Mouse (Mus musculus) layer of hippocampus, postnatal 25 days (tissue): ENCODE data around the gene Tspan32. TPM values are rescaled to one million over a fixed set of nuclear protein-coding genes. Genes with fewer than 3 reads are reported as not detected.

Experiments
- DNase-seq, 2 experiments: peaks; one replicate each; pipeline ENCODE4 v3.0.0; 2022; ENCODE audit warnings: mixed read lengths in 2 of 2, low spot score in 1 of 2; ENCODE audit errors: extremely low spot score in 1 of 2
- total RNA-seq, 2 experiments: library from RNA; stranded (reverse); gene quantifications; 2 replicates each; pipeline ENCODE4 v1.2.3; 2021

The Tspan32 gene
- total RNA-seq: not detected

DNA sequence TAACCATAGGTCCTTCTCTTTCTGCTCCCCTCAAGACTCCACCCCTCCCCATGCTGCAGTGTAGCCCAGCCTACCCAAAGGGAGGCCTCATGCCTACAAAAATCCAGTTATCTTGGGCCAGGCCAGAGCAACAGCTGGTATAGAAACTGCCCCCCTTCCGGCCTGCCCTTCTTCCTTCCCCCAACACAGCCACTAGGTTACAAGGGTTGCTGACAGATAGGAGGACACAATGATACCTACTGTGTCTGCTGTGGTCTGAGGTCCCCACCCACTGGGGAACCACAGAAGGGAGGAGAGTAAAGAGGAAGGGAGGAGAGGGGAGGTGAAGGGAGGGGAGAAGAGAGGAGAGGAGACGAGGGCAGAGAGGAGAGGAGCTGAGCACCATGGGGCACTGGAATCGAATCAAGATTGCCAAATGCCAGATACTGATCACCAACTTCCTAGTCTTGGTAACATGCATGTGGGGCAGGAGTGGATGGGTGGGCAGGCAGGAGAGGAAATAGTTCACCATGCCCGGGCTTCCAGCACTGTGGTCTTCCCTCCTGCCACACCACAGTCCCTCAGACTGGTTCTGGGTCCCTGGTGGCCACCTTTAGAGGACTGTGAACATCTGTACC is at the start of gene Tspan32:
TSS of gene Tspan32 (plus strand) at position 320 of the 617 bp plus-strand sequence.
- no peak for DNase-seq

DNA sequence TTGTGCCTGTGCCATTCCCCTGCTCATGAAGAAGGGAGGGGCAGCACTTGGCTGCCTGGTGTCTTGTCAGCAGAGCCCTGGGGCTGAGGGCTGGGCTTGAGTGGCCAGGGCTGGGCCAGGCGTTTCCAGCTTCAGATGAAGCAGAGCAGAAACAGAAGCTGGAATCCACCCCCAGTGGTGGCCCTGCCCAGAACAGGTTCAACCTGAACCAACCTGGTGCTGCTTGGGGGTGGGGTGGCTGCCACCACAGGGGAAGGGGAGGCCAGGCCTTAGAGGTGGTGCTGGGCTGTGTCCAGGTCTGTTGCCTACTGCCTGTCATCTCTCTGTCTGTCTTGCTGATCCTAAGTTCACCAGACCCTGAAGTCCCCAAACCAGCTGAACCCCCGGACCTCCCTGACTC is 48.8 kb upstream of the Tspan32 start:
- DNase-seq: no peak

DNA sequence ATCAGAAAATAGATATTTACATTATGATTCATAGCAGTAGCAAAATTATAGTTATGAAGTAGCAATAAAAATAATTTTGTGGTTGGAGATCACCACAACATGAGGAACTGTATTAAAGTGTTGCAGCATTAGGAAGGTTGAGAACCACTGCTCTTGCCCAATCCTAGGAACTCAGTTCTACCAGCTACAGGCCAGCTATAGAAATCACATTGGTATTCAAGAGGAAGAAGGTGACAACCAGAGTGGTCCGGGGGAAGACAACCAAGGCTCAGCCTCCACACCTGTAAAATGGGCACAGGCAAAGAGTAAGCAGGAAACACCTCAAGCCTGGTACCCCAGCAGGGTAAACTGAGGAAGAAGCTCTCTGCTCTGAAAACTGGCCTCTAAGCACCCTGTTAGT is 46.0 kb upstream of the Tspan32 start:
- no peak for DNase-seq

DNA sequence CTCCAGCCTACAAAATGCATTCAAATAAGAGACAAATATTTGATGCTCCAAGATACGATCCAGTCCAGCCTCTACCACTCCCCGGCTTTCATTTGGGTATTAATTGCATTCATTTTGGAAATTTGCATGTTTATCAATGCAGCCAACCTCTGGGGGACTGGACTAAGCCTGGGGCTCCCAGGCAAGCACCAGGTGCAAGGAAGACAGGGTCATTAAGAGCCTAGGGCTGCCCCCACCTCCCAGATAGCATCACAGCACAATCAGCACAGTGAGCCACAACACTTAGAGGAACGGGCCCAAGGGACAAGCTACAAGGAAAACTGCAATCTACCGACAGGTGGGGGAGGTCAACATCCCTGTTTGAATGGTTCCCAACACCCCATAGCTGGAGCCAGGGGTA is 45.1 kb upstream of the Tspan32 start:
- no peak for DNase-seq

DNA sequence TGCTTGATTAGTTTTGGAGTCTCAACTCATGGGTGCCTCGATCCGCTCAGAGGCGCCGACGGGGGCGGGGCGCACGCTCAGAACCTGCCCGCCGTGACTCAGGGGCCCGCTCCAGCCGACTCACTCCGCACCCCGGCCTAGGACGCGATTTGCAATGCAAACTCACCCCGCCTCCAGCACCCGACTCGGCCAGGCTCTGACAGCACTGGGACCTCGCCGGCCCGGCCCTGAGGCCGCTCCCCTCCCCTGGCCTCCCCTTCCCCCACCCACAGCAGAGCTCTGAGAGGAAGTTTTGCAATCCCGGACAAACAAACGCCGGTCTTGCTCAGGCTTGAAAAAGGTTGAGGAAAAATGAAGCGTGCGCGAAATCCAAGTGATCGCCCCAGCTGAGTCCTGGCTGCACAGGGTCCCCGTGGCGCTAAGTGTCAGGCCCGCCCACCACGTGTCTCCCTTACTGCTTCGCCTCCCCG is 37.4 kb upstream of the Tspan32 start:
- no peak for DNase-seq

DNA sequence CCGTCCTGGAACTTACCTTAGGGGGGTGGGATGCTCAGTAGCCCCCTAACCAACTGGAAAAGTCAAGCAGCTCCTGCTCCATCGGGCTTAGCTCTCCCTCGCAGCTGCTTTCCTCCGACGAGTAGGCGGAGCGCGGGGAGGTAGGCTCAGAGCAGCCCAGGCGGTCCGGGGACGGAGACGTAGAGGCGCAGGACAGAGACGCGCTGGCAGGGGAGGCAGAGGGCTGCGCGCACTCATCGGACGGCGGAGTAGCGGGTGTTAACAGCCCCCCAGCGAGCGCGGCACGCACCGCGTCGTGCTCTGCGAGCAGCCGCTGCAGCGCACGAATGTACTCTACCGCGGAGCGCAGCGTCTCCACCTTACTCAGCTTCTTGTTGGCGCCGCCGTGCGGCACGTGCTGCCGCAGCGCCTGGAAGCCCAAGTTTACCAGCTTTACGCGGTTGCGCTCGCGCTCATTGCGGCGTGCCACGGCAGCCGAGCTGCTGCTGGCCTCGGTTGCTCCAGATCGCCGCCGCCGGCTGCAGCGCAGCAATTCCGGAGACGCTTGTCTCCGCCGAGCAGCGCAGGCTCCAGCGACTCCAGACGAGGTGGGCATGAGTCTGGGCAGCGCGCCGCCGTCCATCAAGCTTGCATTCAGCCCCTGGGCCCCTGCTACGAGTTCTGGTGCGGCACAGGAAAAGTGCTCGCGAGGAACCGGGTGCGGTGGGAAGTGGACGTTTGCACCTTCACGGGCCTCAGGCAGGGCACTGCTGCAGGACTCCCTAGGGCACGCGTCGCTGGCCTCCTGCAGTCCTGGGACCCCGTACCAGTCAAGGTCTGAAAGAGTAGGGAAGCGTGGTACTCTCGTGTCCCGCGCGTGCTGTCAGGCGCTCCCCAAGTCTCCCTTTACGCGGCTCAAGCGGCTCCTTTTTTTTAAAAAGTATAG is 36.7 kb upstream of the Tspan32 start:
- peak; percentile 38 to 40 for DNase-seq

DNA sequence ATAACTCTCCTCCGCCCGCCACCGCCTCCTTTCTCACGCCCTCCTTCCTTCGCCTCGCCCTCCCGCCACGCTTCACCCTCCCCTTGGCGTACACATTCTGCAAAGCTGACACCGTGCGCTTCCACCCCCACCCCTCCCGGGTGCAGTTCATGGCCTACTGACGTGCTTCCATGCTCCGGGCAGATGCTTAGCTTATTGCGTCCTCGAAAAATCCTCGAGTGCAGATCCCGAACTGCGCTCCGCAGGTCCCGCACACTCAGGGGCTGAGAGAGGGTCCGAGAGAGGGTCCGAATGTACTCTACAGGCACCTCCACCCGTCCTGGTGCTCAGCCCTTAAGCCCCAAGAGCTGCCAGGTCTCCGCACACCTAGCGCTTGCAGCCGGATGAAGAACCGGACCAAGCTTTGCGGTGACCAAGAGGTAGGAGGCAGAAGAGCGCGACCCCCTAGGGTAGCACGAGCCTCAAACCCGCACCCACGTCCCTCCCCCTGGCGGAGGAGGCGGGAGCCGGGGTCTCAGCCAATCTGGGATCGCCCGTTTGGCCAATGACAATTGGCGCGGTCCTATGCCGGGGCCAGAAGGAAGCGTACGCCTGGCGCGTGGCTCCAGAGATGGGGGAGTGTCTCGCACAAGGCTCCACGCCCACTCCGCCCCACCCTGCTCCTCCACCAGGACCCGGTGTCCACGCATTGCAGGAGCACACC is 35.9 kb upstream of the Tspan32 start, which contains the start of gene Ascl2:
TSS of gene Ascl2 (minus strand) at position 456 of the 703 bp plus-strand sequence.
- no peak for DNase-seq

DNA sequence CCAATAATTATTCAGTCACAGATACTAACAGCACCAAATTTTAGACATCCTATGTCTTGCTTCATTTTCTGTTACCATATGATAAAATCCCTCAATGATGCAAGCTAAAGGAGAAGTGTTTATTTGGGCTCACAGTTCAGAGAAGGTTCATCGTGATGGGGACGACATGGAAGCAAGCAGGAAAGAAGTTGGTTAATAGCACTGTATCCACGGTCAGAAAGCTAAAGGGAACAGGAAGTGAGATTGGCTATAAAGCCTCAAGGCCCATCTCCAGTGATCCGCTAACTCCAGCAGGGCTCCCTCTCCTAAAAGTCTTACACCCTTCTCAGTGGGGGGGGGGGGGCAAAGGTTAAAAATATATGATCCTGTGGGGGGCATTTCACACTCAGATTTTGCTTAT is 22.9 kb upstream of the Tspan32 start:
- DNase-seq: no peak

DNA sequence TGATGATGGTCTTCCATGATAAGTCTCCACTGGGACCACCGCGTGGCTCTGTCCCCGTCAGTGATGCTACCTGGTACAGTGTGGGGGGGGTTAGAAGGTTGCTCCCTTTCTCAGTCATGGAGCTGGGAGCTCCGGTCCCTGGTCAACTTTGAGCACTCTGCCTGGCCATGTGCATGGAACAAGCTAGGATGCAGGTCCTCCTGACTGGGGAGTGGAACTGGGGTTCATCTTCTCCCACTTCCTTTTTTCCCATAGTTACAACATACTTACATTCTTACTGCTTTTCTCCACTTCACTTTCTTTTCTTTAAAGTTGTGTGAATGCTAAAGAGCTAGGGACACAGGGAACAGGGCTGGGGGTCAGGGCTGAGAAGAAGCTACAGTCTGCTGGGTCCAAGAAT is 19.7 kb upstream of the Tspan32 start:
- no peak for DNase-seq

DNA sequence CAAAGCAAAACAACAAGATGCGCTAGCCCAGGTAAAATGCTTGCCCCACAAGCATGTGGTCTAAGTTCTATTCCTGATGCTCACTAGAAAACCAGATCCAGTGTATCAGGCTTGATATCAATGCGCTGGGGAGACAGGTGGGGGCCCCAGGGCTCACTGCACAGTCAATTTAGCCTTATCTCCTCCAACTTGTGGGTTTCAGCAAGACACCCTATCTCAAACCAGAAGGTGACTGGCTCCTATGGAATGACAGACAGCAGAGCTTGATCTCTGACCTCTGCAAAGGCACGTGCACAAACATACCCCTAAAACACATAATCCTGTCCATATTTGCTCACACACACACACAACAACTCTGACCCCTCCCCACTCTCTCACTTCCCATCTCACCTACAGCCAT is 17.1 kb upstream of the Tspan32 start:
- no peak for DNase-seq

DNA sequence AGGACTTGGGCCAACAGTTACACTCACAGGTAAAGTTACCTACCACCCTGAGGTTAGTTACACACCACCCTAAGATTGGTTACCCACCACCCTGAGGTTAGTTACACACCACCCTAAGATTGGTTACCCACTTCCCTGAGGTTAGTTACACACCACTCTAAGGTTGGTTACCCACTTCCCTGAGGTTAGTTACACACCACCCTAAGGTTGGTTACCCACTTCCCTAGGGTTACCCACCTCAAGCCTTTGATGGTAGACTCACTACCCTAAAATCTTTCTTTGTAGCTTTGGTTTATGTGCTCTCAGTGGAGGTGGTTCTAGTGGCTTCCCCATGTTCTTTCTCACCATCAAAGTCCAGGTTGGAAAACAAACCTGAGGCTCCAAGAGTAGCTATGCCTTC is 9.8 kb upstream of the Tspan32 start:
- no peak for DNase-seq

DNA sequence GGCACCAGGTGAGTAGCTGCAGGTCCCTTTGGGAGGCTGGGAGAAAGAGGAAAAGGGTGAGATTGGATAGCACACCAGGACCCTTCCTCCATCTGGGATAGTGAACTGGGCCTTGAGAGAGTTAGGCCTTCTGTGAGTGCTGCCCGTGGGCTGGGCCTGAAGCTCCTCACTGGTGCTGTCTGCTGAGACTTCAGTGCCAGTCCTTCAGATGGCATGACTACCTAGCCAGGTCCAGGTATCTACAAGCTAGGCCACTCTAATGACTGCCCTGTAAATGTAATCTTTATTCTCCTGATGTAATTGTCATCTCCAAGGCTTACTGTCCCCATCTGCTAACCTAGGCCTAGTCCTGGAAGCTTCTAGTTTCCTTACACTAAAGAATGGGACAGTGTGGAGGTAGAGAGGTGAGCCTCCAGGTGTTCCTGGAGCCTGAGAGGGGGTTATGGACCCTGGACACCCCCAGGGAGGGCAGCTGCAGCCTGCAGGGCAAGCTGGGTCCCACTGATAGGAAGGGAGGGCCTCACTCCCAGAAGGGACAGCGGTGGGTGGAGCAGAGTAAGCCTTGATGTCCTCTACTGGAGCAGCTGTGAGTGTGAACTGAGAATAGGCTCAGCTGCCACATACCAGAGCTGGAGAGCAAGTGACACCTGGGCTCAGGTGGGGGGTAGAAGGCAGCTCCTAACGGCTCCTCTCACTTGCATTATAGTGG is 9.1 kb upstream of the Tspan32 start:
- DNase-seq: no peak

DNA sequence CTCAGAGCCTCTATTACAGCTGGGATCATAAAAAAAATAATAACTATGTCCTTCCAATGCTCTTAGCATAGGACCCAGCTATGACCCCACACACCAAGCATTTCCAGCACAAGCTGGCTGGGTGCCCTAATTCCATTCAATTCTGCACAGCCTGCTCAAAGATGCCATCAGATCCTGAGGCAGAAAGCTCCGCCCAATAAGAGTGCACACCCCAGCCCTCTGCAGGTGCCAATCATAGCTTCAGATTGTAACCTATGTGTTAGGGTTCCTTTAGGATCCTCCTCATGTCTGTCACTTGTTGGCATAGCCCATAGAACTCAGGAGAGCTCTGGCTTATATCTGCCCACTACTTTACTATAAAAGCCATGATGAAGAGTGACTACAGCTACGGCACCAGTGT is 7.8 kb upstream of the Tspan32 start:
- DNase-seq: no peak

DNA sequence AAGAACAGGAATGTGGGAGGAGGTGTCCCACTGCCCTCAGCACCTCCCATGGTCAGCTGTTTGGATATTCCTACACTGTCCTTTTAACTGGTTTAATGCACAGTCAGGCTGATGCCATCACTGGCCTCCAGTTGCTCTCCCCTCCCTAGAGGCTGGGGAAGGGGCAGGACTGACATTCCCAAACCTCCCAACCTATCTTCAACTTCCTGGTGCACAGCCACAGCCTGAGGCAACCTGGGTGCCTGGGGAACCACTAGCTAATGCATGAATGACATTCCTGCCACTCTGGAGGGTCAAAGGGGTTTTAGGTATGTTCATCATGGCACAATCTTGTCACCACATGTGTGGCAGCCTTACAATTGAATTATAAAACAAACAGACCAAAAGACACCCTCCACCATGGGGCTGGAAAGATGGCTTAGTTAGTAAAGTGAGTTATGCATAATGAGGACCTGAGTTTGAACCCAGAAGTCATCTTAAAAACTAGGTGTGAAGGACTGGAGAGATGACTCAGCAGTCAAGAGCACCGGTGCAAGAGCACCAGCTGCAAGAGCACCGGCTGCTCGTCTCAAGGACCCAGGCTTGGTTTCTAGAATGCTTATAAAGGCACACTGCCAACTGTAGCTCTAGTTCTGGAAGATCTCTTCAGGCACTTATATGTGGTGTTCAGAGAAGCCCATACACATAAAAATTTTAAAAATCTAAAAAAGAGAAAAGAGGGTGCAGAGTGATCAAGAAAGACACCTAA is 7.3 kb upstream of the Tspan32 start:
- DNase-seq: no peak

DNA sequence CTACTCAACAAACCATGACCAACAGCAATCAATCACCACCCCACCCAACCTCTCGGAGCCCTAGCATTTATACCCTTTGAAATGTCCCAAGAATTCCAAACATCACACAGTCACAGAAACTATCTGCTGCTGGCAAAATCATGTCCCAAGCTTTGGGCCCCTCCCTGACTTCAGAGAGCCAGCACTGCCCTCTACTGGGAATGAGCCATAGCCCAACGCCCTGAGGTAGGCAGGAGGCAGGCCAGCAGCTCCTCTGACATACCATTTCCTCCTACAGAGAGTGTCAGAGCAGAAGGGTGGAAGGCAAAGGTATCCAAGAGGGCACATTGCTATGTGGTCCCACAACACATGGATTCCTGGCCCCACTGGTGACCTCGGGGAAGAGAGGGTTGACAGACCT is 2.2 kb upstream of the Tspan32 start:
- no peak for DNase-seq

DNA sequence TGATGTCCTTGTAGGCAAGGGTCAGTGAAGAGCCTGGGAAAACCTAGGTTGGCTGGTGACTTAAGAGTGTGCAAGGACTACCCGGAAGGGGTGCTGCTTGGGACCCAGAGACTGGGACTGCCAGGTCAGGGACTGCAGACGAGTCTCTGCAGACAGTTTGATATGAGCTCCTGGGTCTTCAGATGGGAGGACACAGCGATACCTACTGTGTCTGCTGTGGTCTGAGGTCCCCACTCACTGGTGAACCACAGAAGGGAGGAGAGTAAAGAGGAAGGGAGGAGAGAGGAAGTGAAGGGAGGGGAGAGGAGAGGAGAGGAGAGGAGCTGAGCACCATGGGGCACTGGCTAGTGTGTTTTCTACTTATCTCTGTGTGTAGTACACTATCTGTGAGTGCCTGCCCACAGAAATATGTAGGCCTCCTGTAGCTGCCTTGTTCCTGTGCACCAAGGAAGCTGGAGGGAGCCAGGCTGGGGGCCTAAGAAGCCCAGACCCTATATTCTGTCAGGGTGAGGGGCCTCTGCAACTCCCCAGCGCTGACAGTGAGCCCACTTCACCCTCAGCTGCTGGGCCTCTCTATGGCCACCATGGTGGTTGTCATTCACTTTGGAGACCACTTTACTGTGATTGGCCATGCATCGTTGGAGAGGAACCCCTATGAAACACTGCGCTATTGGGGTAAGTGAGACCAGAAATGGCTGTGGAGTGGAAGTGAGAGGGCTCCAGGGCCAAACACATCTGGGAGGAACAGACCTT is 674 bp downstream of the Tspan32 start:
- DNase-seq: no peak

DNA sequence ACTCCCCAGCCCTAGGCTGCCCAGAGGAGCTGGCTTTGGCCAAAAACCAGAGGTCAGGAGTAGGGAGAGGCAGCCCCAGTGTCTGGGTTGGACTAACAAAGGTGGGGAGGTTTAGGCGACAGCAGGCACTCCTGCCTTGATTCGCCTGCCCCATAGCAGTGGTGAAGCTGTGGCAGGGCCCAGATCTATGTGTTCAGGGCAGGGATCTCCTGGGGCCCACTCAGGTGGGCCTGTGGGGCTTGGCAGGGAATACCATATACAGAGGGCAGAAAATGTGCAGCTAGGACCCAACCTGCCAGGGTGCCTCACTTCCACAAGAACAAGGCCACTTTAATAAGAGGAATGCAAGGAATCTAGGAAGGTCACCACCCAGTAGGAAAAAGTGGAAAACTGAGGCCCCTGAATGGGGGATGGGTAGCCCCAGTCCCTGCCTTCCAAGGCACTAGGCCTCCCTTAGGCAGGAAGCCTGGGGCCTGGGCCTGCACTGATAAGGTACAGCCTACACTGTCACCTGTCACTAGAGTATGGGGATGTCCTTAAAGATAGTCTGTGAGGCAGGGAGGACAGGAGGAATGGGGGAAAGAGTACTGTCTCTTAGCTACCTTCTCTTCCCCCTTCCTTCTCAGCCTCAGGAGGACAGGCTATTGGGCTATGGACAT is 1.4 kb downstream of the Tspan32 start:
- no peak for DNase-seq

DNA sequence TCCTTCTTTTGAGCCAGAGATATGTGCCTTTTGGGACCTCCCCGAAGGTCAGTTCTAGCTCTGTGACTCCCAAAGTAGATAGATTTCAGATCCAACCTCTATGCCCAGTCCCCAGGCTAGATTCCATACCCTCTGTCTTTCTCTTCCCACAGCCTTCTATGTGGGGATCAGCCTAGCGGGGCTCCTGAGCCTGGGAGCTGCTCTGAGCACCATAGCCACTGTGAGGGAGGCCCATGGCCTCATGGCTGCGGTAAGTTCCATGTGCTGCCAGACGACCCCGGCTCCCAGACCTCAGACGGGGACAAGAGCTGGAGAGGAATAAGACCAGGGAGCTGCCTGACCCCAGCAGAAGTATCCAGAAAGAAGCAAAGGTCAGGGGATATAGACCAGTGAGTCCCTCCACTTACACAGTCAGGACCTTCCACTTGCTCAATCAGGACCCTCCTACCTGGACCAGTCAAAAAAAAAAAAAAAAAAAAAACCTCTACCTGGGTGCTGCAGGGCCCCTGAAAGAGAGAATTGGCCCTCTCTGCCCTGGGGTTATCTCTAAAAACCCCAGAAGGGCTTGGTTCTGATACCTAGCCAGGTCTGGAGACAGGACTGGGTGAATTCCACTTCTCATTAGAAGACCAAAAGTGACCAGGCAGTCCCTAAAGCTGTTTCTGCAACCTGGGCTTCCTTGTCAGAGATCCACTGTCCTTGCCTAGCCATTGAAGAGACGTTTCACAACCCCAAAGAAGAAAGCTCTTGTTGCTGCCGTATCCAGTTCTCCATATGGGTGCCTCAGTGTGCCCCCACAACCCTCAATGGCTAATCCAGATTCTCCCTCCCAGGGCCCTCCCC is 2.1 kb downstream of the Tspan32 start:
- DNase-seq: no peak
